19 mouse cellular contexts compared by ENCODE assay signal in genomic region chr8:80784559-80784958, GRCm38 (mm10).
"Had no signal": no experiment of that assay in that cellular context is flagged by ENCODE, and none has a peak within 500 bp of the region (broad histone marks: within the 10 kb centered on the region; RNA-seq: fewer than 3 reads in every experiment).

No protein-coding gene starts in this region.

- H3K4me3 ChIP-seq: heart, embryonic 10.5 days; heart, embryonic 12.5 days; hindbrain, embryonic 13.5 days; hindbrain, embryonic 15.5 days; limb, embryonic 13.5 days; limb, embryonic 15.5 days; liver, embryonic 12.5 days had no signal

- H3K27ac ChIP-seq: heart, embryonic 10.5 days; hindbrain, embryonic 13.5 days; hindbrain, embryonic 15.5 days; hindbrain, postnatal 0 days; limb, embryonic 13.5 days; limb, embryonic 15.5 days; liver, embryonic 12.5 days; liver, embryonic 14.5 days had no signal

- H3K4me2 ChIP-seq: heart, embryonic 12.5 days; hindbrain, embryonic 13.5 days; hindbrain, embryonic 15.5 days; limb, embryonic 13.5 days; limb, embryonic 15.5 days; liver, embryonic 12.5 days had no signal

- H3K27me3 ChIP-seq: heart, embryonic 12.5 days; hindbrain, embryonic 13.5 days; hindbrain, embryonic 15.5 days; limb, embryonic 13.5 days; limb, embryonic 15.5 days; liver, embryonic 12.5 days had no signal

- DNase-seq: gastrocnemius, postnatal 14 days; gastrocnemius, postnatal 36 days; heart, adult 18-20 months; heart, postnatal 10 days; kidney, adult 18-20 months; kidney, postnatal 10 days; layer of hippocampus, adult 9-11 months; layer of hippocampus, postnatal 36 days; left cerebral cortex, postnatal 4 days had no signal

- H3K9me3 ChIP-seq: heart, embryonic 10.5 days; heart, embryonic 12.5 days; hindbrain, embryonic 13.5 days; hindbrain, embryonic 15.5 days; limb, embryonic 13.5 days; limb, embryonic 15.5 days; liver, embryonic 12.5 days had no signal

- ATAC-seq: hindbrain, postnatal 0 days; intestine, embryonic 16.5 days; liver, embryonic 12.5 days had no signal

- H3K9ac ChIP-seq: heart, embryonic 12.5 days; hindbrain, embryonic 13.5 days; hindbrain, embryonic 15.5 days; limb, embryonic 13.5 days; limb, embryonic 15.5 days; liver, embryonic 12.5 days; liver, embryonic 14.5 days had no signal

- H3K4me1 ChIP-seq: hindbrain, embryonic 13.5 days; limb, embryonic 13.5 days had no signal
